Mouse (Mus musculus) kidney, postnatal 4 days (tissue): ENCODE measurements around the gene Zfp184.
"Not testable (repeated sequence)": the region's sequence is repeated elsewhere in the genome, so short reads cannot be mapped to it uniquely, and the experiment has no call there.

Experiments used
- DNase-seq, 2 experiments: peaks; one replicate each; pipeline ENCODE4 v3.0.0; 2021; ENCODE audit warnings: mixed read lengths in 2 of 2

Zfp184 gene

DNA sequence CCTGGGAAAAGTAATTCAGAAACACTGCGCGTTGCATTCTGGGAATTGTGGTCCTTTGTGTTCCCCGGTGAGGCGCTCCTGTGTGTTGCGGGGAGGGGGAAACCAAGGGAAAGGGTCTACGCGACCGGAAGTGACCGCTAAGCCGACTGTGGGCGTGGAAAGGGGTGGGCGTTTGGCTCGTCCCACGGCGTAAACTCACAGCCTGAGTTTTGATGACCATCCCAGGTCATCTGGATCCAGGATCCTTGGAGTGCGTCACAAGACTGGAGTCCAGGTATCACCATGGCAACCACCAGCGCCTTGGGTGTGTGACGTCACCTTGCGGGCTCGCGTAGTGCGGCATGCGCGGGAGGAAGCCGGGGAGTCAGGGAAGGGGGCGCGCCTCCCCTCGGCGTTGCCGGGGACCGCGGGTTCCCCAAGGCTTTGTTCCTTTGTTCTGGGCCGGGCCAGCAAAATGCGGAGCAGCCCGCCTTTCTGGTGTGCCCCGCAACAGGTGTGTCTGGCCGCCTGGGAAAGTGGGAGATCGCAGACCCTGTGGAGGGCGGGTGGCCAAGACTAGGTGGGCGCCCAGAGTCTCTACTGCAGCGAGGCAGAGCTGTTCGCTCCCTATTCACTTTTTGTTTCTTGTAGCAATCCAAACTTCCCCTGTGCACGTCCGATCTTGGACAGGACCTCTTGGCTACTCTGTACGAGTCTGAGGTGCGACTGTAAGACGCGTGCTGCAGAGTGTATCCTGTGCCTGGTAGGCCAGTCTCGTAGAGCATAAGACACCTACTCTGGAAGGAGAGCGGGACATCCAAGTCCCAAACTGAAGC lies at the start of gene Zfp184:
Gene Zfp184 (plus strand): TSS at position 169 of the 815 bp plus-strand sequence.
- peak; percentile 90 to 95 for DNase-seq

DNA sequence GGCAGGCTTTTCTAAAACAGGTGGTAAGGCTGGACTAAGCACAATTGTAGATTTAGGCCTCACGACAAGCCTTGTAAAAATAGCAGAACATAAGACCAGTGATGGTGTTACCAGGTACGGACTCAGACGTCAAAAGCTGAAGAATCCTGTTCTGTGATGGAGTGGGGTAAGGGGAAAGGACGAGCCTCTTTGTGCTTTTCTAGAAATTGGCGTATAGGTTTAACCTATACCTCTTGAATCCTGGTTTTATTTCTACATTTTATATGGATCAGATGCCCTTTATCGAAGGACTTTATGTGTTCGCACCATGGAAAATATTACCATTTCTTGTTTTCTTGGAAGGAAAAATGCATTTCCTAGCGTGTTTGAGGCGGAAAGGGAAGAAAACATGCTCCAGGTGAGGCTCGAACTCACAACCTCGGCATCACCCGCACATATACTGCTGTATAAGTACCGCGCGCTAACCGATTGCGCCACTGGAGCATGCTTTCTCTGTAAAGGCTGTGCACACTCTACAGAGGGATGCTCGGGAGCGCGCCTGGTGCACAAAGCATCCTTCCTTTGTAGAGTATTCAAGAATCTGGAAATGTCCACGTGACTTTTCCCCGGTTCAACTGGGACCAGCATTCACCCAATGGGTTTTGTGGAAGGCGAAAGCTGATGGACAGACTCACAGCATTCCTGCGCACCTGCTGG lies 48.2 kb upstream of the Zfp184 start:
- peak; percentile 34 to 44 for DNase-seq

DNA sequence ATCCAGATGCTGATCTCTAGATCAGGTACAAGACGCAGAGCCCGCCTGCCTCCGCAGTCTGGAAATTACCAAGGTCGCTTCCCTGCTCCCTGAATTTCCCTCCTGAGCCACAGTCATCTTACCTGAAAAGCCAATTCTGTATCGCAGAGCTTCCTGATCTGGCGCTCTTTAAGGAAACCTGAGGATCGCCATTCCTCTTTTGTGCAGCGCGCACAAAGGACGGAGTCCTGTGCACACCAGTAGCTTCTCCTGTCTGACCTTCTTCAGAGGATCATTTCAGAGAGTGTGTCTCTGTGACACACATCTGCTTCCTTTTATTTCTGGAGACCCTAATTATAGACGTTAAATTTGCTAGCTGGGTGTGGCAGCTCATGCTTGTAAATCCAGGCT lies 47.7 kb upstream of the Zfp184 start:
- DNase-seq: no peak

DNA sequence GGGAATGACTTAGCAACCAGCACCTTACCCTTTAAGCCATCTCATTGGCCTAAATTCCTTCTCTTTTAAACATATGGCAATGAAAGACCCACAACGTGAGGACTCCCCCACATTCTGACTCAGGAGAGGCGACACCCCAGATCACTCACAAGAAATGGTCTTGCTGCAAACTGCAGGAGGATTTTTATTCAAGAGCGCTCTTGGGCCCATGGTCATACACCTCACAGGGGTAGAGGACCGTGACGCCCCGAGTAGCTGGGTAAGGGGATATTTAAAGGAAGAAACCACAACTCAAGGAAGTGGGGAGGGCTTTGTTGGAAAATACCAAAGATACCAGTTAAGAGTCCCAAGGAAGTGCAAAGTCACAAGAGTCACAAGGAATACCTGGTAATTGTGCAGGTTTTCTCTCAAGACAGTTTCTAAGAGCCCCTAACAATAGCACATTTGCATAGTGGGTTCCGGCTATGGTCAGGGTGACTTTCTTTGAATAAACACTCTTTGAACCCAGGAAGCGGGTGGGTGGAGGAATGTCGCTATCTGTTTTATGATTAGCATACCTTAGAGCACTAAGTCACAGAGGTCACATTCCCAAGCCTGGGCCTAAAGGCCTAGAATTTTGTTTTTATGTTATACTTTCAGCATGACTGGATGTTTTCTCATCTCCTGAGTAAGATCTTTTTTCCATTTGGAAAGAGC lies 43.9 kb upstream of the Zfp184 start:
- DNase-seq: not testable (repeated sequence)

DNA sequence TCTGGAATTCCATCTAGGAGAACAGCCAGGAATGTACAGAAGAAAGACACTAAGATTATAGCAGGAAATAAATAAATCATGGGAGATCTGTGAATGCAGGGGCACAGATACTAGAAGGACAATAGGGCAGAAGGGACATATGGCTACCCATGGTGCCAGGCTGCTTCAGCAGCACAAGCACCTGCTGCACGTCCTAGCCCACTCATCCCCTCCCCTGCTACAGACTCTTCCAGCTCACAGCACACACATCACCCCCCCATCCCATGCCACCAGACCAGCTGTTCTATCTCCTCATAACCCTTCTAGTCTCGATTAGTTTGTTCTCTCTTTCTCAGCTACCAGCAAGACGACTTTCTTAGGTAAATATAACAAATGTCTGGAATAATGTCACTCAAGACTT lies 41.4 kb upstream of the Zfp184 start:
- DNase-seq: no peak

DNA sequence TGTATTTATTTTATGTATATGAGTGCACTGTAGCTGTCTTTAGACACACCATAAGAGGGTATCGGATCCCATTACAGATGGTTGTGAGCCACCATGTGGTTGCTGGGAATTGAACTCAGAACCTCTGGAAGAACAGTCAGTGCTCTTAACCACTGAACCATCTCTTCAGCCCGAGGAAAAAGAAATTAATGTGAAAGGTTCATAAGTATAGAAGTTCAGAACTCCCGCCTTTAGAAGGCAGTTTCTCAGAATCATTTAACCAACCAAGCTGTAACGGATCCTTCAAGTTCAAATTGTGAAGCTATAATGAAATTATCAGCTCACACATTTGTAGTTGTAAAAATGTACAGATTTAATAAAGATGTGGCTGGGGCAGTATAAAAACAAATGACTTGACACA lies 40.8 kb upstream of the Zfp184 start:
- not testable (repeated sequence) for DNase-seq

DNA sequence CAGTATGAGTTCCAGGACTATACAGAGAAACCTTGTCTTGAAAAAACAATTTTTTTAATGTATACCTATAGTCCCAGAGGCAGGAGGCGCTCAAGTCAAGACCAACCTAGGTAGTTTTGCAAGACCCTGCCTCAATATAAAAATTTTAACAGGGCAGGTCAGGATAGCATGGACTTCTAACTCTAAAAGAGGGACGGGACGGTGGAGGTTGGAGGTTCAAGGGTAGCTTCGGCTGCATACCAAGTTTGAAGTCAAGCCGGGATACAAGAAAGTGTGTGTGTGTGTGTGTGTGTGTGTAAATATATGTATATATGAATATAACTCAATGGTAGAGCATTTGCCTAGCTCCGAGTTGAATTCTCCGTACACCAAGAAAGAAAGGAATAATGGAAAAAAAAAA lies 38.6 kb upstream of the Zfp184 start:
- no peak for DNase-seq

DNA sequence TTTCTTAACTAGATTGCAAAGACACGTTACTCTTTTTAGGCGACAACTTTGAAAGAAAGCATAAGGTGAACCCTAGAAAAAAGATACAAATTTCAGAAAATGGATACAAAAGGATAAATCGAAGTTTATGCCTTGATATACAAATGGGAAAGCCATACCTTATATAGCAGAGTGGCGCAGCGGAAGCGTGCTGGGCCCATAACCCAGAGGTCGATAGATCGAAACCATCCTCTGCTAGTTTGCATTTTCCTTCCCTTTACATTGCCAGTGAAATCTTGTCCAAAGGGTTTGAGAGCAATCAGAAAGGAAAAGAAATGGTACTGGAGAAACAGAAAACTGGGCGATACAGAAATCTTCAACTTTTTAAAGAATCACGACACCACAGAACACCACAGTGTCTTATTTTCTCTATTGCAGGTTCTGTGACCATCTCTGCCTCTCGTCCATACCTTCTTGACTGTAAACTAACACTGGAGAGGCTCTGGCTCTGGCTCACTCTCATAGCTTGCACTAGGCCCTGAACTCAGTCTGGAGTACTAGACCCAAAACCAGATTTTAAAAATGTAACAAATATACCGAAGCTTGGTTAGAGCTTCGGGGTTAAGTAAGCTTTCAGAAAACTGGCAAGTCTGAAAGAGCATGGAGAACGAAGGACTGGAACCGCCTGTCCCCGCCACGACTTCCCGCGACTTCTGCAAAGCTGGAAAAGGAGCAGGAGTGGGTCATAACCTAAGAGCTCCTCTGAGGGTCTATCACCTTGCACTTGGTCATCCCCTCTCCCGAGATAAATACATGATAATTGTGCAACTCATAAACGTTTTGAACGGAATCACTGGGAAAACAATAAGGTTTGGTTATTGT lies 37.7 kb upstream of the Zfp184 start:
- no peak for DNase-seq

DNA sequence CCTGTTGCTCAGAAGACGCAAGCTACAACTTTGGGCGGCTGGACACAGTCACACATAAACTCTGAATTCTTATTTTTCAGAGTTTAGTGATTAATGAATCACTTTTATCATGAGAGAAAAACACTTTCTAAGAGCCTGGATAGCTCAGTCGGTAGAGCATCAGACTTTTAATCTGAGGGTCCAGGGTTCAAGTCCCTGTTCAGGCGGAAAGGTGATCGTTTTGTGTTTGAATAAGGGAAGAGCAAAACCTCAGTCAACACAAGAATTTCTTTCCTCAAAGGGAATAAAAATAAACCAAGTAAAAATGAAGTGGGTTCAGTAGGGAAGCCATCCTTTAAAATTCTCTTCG lies 37.1 kb upstream of the Zfp184 start:
- DNase-seq: not testable (repeated sequence)

DNA sequence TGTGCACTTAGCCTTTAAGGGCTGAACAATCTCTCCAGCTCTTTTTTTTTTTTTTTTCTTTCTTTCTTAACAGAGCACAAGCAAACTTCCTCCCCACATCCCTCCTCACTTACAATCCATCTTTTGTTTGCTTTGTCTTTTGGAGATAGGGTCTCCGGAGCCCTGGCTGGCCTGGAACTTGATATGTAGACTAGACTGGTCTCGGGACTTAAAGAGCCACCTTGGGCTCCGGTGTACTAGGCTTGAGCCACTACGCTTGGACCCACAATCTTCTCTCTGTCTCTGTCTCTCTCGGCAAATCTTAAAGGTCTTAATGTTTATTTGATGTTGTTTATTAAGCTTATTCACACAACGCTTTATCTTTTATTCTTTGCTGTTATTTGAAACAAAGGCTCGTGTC lies 34.2 kb upstream of the Zfp184 start:
- DNase-seq: no peak

DNA sequence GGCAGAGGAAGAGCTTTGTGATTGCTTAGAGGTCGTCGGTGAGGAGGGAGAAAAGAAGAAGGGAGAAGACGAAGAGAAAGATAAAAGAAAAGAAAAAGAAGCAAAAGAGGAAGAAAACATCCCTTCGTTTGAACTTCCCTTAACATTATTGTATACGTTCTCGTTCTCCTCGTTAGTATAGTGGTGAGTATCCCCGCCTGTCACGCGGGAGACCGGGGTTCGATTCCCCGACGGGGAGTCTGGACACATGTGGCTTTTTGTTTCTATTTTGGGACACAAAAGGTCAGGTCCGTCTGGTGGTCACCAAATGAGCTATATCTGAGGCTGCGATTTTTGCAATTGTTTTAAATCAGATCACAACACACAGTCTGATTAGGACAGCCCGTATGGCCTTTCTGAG lies 33.7 kb upstream of the Zfp184 start:
- peak; percentile 42 to 60 for DNase-seq

DNA sequence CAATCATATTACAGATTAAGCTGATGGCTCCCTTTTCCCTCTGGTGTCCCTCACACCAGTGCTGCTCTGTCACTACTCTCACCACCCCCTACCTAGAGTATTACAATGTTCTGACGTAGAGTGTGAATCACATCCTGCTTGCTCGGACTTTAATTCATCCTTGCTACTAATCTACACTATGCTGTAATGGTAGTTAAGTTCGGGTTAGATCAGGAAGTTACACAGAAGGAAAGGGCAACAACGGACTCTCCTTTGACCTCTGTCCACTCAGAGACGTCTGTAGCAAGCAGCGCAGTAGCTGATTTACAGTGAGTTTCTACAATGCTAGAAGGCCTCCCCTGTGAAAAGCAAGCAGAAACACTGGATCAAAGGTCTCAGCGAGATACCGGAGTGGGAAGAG lies 31.0 kb upstream of the Zfp184 start:
- DNase-seq: no peak

DNA sequence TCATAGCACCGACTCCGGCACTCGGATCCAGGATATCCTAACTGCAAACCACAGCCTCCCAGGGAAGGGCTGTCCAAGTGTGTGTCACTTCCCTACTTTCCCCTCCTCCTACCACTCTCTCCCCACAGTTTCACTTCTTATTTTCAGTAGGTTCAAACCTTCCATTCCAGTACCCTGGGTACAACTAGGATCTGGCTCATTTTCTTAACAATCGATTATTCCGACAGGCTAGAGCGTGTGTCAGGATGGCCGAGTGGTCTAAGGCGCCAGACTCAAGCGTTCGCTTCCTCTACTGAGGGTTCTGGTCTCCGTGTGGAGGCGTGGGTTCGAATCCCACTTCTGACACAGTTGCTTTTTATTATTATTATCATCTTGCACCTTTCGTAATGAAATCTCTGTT lies 30.3 kb upstream of the Zfp184 start:
- DNase-seq: peak in 1 of 2 experiments; percentile 42

DNA sequence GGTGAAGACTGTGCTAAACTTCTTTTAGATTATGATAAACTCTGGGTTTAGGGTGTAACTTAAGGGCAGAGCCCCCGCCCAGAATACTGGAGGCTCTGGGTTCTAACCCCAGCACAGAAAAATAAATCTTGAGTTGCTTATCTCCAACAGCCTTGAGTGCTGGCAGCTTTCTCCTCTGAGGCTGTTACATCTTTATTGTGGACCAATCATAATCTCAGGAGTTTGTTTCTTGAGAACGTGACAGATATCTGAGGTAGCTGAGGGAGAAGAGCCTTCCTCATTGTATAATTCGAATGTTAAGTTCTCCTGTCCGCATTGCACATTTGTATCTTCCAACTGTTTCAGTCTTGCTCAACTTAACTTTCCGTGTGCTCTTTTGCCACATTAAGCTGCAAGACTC lies 29.4 kb upstream of the Zfp184 start:
- DNase-seq: no peak

DNA sequence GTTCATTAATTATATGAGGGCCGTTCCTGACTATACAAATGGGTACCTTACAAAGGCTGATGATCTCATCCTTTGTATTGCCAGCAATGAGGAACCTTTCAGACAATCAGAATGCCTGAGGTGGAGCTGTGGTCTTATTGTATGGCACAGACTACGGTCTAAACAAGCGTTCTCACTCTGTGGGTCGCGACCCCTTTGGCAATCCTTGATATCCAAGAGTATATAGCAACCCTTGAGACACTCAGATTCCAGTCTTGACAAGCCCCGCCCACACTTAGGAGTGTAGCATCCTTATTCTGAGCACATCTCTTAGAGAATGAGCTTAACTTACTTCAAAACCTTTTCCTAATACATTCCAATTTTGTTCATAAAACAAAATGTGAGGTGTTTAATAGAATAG lies 28.8 kb upstream of the Zfp184 start:
- no peak for DNase-seq

DNA sequence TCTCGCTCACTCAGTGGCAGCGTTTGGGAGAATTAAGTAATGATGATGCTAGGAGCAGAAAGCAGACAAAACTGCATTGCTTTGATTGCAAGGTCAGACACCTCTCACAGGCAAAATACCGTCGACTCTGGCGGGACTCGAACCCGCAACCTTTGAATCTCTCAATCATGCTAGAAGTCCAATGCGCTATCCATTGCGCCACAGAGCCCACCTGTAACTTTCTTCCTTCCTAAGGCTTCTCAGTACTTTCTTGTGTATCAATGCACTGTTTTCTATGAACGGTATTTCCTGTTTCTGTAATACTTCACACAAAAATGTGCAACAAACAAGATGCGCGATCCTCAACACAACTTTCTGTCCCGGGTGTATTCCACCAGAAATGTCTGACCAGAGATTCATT lies 27.9 kb upstream of the Zfp184 start:
- DNase-seq: peak in 1 of 2 experiments; percentile 51

DNA sequence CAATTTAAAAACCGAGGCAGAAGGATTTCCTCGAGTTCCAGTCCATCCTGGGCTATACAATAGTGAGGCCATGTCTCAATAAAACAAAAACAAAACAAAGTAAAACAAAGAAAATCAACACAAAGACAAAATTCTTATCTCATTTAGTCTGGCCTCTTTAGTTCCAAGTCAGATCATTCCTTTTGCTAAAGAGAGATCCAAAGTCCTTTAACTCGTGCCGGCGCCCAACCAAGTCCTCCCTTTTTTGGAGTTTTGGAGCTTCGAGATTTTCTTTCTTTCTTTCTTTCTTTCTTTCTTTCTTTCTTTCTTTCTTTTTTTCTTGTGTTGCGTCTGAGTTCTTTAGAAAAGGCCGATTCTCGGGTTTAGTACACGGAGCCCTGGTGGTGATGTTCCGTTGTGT lies 27.4 kb upstream of the Zfp184 start:
- no peak for DNase-seq

DNA sequence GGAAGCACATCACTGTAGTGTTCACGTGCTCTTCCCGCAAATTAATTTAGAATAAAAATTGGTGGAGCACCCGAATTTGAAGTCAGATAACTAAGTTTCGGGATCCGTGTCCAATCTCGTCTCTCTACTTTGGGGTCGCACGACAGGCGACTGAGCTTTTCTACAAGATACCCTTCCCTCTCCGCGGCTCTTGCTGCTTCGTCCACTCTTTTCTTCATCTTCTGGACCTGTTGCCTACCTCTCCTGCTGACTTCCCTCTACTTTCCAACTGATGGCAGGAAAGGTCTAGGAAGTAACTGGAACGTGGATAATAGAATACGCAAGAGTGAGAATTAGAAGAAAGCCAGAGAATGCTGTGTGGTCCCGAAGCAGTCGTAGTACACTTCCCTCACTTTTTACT lies 26.9 kb upstream of the Zfp184 start:
- DNase-seq: no peak

DNA sequence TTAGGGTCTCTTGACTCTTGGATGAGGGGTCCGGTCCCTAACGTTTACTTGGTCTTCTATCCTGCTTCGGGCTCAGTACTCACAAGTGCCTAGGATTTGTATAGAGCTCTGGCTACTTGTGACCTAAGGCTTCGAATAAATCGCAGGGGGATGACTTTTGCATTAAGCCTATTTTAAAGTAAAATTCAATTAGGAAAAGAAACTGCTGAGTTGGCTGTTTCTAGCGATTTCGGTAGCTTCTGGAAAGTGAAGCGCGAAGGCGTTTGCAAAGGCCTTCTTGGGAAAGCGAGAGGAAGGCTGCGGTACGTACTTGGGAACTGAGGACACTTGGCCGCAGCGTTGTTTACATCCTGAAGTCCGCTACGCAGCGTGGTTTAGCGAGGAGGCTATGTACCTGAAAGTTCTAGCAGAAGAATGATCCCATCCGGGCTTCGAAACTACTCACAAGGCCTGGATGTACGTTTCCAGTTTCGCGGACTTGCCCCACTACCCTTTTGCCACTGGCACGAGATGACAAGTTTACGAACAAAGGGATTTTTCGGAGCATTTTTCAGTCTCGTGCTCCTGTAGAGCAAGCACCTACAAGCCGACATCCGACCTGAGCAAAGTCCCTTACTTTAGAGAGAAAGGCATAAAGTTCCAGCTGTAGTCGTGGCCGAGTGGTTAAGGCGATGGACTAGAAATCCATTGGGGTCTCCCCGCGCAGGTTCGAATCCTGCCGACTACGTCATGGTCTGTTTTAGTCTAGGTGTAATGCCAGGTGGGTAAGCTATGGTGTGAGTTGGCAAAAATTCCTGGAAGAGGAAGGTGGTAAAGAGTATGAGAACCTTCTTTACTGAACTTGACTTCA lies 26.1 kb upstream of the Zfp184 start:
- DNase-seq: peak; percentile 68 to 79

DNA sequence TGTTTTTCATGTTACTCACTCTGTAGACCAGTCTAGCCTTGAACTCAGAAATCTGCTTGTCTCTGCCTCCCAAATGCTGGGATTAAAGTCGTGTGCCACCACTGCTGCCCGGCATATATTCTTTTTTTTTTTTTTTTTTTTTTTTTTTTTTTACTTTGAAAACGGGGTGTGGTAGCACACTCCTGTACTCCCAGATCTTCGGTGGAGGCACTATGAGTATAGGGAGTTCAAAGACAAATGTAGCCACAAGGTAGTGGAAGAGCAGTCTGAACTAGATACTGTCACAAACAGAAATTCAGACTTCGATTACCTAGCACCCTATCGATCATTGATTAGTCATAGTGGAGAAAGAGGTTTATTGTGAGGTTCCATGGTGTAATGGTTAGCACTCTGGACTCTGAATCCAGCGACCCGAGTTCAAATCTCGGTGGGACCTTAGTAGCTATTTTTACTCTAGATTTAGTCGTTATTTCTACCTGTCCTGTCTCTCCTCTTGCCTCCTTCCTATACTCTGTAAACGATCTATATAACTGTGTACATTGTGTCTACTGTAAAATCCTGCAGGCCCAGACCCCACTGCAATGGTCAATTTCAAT lies 25.0 kb upstream of the Zfp184 start:
- no peak for DNase-seq

DNA sequence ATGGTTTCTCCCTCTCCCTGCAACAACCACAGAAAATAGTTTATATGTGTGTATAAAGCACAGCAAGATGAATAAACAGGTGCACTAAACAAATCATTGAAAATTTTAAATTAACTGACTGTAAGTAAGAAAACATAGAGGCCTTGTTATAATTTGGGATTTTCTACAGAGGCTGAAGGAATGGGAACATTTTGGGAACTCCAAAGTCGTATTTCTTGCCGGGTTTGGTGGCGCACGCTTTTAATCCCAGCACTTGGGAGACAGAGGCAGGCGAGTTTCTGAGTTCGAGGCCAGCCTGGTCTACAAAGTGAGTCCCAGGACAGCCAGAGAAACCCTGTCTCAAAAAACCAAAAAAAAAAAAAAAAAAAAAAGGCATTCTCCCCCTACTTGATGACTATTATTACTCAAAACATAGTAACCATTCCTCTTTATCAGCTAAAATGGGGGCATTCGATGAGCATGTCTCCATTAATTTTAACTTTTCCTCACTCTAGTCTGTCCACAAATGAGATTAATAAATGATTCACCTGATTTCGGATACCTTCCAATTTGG lies 24.1 kb upstream of the Zfp184 start:
- no peak for DNase-seq
